Mouse (Mus musculus) A20 (cell line): ENCODE results near the gene Sfxn5.
A peak's percentile ranks its signal among the peaks of the same experiment; 100 is the strongest.

Experiments used
- DNase-seq: peaks from one replicate; pipeline ENCODE4 v3.0.0-alpha.2; 2011; ENCODE audit warnings: low read depth, low spot score

Gene Sfxn5

GRCm38 (mm10) chr6:85364439-85364838 lies 31.2 kb upstream of the Sfxn5 start:
- DNase-seq: no peak

GRCm38 (mm10) chr6:85363906-85364260 lies 30.7 kb upstream of the Sfxn5 start:
- DNase-seq: no peak

DNA sequence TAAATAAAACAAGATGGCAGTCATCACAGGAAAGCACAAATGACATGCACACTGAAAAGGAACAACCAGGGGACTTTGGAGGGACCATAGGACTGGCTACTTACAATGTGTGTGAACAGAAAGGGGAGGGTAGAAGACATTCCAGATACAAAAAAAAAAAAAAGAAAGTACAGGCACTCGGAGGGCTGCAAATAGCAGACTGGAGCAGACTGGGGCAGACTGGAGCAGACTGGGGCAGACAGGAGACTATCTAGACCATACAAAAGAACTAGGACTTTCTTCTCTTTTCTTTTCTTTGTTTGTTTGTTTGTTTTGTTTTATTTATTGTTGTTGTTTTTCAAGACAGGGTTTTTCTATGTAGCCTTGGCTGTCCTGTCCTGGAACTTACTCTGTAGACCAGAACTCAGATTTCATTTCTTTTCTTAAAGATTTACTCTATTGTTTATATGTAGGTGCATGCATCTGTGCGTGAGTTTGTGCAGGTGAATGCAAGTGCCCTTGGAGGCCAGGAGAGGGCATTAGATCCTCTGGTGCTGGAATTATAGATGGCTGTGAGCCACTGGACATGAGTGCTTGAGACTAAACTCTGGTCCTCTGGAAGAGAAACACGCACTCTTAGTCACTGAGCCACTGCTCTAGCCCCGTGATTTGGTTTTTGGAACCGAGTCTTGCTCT lies 30.1 kb upstream of the Sfxn5 start:
- DNase-seq: no peak

- DNase-seq: no peak
These were observed 29.4 kb upstream of the Sfxn5 start for GRCm38 (mm10) chr6:85362610-85363009.

- DNase-seq: no peak
These were observed 27.1 kb upstream of the Sfxn5 start for GRCm38 (mm10) chr6:85360311-85360710.

DNA sequence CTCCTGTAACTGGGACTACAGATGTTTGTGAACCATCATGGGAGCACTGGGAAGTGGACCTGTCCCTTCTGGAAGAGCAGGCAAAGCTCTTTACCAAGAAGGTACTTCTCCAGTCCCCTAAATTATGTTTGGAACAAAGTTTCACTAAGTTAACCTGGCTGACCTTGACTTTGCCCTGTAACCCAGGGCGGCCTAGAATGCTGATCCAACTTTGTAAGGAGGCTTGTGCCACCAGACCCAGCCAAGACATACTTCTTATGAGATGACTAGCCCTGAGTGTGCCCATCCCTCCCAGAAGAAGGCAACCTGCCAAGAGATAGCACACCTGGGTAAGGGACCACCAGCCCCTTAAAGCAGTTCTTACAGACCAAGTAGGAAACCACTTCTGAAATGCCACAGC lies 25.7 kb upstream of the Sfxn5 start:
- no peak for DNase-seq

- no peak for DNase-seq
These were observed 23.7 kb upstream of the Sfxn5 start for GRCm38 (mm10) chr6:85356682-85357465.

- no peak for DNase-seq
These were observed 22.5 kb upstream of the Sfxn5 start for GRCm38 (mm10) chr6:85355753-85356152.

GRCm38 (mm10) chr6:85354709-85355108 lies 21.5 kb upstream of the Sfxn5 start:
- no peak for DNase-seq

DNA sequence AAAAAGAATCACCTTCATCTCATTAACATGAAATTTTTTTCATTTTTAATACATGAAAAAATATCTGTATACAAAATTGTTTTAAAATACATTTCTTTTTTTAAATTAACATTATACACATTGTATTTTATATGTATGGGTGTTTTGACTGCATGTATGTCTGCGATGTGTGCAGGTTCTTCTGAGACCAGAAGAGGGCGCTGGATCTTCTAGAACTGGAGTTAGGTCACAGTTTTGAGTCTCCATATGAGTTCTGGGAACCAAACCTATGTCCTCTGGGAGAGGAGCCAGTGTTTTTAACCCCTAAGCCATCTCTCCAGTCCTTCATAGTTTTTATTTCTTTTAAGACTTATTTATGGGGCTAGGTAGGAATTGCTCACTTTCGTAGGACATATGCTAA lies 20.5 kb upstream of the Sfxn5 start:
- DNase-seq: no peak

GRCm38 (mm10) chr6:85350157-85350556 lies 16.9 kb upstream of the Sfxn5 start:
- DNase-seq: no peak

GRCm38 (mm10) chr6:85349246-85349645 lies 16.0 kb upstream of the Sfxn5 start:
- DNase-seq: no peak

DNA sequence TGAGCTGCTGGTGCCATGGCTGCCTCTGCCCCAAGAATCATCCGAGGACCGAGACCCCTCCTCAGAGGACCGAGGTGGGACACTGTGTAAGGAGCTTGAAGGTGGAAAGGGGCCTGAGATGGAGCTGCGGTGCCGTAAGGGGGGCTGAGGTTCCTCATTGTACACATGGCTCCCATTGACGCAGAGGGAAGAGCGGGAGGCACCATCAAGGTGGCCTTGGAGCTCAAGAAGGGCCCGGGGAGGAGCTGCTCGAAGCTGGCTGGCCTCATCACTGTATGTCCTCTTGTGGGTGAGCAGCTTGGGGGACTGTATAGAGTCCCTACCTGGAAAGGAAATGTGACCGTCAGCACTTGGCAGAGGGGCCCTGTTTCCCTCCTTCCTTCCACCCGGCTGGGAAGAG lies 14.9 kb upstream of the Sfxn5 start:
- no peak for DNase-seq

DNA sequence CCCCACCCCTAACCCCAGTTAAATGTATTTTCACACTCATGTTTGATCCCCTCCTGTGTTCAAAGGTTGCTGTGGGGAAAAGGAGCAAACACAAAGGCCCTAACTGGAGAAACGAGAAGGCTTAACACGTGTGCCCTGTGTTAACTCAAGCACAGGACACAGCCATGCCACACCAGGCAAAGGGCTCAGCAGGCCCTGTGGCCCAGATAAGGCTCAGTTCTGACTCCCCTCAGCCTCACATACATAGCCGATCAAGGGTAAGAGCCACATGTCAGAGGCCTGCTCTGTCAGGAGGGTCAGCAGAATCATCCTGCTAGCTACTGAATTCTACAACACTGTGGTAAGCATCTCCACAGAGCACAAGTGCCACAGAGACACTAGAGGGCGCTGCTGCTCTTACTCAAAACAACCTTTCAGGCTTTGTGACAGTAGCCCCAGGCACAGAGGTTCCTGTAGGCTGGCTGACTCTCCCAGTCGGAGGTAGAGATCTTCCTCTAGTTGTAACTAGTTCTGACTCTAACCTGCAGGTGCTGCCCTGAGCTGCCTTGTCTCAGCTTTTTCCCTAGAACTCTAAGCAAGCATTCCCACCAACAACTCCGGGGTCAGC lies 12.9 kb upstream of the Sfxn5 start:
- peak; percentile 84 for DNase-seq

- no peak for DNase-seq
These were observed 11.7 kb upstream of the Sfxn5 start for GRCm38 (mm10) chr6:85344929-85345328.

DNA sequence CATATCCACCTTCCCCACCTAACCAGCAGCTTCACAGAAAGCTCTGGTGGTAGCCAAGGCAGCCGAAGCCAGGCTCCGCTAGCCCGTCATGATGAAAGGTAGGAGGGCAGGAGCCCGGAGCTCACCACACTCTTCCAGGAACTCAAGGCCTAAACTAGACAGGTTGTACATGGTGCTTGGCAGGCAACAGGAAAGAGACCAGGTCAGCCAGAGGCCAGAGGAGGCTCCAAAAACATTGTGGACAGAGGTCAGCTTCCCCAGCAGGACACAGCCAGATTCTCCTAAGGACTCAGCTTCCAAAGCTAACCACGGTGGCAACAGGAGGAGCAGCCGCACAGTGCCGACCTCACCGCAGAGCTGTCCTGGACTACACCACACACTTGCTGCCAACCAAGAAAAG lies 9.8 kb upstream of the Sfxn5 start:
- DNase-seq: no peak

GRCm38 (mm10) chr6:85341814-85342501 lies 8.7 kb upstream of the Sfxn5 start:
- no peak for DNase-seq

GRCm38 (mm10) chr6:85340184-85340583 lies 7.0 kb upstream of the Sfxn5 start:
- no peak for DNase-seq

DNA sequence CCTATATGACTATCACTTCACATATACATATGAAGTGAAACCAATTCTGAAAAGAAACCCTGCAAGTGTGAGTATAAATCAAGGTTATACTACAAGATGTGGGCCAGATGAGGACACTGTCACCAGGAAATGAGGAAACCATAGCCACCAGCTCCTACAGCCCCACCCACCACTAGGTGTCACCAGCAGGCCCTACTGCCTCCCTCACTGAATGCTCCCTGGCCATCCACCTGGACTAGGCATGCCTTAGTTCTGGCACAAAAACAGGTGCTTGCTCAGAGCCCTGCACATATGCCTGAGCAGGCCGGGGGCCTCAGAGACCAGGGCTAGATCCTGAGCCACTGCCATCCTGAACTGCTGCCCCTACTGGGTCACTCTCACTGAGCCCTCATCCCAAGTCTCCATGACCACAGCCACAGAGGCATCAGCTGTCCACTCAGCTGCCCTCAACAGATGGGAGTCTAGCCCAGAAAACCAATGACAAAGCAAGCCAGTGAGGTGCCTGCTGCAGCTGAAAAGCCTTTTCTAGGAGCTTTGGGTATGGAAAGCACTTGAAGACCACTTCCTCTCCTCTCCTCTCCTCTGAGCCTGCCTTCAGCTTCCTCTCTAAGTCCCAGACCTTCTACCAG lies 6.2 kb upstream of the Sfxn5 start:
- DNase-seq: peak; percentile 58

GRCm38 (mm10) chr6:85336944-85337343 lies 3.7 kb upstream of the Sfxn5 start:
- no peak for DNase-seq

DNA sequence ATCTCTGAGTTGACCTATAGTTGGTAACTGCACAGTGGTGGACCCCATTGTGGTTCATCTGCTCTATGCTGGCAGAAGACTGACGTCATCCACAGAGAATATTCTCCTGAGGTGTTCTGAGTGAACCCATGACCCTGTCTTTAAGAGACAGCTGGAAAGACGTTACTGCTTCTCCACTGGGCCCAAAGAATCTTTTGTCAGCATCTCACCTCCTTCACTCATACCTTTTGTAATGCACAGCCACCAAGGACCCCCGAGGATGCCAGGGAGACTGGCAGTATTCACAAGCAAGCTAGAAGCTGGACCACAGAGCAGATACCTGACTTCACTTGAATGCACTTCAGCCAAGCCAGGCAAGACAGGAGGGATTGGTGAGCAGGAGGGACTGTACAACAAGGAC lies 2.1 kb upstream of the Sfxn5 start:
- DNase-seq: no peak

GRCm38 (mm10) chr6:85334851-85335250 lies 1.6 kb upstream of the Sfxn5 start:
- DNase-seq: no peak
